Mouse (Mus musculus): ENCODE results near the gene Gfi1.

Gfi1 gene

DNA sequence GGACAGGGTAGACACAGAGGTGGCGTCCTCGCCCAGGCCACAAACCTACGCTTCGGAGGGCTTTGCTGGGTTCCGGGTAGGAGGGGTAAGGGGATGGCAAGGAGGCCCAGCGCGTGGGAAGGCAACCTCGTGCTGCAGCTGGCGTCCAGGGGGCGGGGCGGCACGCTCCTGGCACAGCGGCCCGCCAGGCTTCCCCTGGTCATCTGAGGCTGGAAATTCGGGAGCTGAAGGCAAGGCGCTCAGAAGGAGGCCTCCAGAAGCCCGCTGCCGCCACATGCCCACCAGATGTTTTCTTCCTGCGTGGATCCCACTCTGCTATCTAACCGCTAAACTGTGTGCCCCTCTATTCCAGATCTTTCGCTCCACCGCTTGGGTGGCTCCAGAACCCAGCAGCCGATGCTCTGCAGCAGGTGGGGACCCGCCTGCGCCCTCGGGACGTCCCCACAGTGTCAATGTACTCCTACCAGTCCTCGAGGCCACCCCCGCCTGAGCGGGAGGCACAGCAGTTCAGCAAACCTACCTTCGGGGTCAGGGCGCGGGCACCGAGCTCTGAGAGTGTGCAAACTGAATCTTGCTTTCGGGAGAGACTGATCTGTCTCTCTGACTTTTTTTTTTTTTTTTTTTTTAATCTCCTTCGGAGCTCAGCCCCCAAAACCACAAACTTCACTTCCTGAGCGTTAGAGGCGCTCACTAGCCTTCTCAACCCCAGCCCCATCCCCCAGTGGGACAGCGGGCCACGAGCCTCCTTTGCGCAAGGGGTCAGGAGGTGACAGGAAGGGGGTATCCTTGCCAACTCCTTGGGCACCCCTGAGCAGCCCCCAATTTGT, at the start of gene Gfi1:
Gfi1 (minus strand) TSS at position 602 of the 827 bp plus-strand sequence.
- no peak for DNase-seq (ENCODE audit: low spot score)

GRCm38 (mm10) chr5:107772049-107772448, 46.2 kb upstream of the Gfi1 start:
- DNase-seq (ENCODE audit: low spot score), result no peak

DNA sequence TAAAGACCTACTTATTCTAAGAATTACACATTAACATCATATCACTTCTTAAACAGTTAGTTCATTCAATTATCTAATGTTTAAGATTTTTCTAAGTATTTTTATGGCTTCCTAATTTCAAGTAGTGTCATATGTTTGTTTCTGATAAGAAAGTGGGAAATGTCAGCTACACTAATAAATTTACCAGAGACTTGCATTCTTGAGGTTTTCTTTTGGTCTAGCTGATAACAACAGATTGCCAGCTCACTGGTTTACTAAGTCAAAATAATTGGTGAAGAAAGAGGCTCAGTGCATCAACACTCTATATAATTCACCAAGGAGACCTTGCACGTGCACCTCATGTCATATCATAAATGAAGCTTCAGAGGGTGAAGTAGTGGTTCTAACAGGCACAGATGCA, 42.4 kb upstream of the Gfi1 start:
- no peak for DNase-seq (ENCODE audit: low spot score)

DNA sequence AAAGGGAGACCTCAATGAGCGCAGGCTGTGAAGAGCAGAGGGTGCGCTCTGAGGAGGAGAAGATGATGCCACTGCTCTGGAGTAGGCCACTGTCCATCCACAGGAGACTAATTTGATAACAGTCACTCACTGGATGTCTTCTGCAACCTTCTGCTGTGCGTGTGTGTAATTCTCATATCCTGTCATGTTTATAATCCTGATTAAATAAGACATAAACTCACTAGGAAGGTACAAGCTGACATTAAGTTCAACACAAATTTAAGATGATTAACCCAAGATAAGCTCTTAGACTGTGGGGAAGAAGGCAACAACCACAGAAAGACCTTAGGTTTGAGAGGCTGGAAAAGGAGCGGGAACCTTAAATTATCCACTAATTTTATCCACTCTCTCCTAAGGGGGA, 40.1 kb upstream of the Gfi1 start:
- no peak for DNase-seq (ENCODE audit: low spot score)

DNA sequence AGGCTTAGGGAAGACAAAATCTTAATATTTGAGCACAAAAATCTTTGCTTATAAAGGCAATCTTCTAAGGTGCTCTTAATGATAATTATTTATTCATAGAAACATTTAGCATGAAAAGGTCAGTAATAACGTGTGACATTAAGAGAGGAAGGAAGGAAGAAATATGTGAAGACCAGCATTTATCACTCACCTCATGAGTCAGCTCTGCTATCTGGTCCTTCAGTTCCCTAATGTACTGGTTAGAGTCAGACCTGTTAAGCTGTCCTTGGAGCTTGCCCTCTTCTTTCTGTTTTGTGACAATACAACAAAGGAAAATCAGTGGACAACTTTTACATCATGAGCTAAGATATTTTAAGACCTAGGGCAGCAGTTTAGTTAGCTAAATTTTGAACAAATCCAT, 38.6 kb upstream of the Gfi1 start:
- no peak for DNase-seq (ENCODE audit: low spot score)

DNA sequence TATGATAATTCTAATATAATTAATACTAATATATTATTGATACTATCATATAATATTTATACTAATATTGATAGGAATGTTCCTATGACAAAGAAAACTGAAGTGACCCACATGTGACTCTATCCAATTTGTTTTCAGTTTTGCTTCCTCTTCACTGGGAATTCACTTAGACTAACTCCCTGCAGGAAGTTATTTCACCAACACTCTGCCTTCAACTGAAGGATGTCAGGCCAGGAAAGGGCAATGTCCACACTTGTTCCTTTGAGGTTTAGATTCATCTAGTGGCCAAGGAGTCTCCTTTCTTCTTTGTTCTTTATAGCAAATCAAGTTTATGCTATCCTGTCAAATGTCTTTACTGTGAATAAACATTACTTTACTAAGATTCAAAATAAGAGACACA, 37.8 kb upstream of the Gfi1 start:
- DNase-seq (ENCODE audit: low spot score), result no peak

- DNase-seq (ENCODE audit: low spot score), result no peak
Observed at GRCm38 (mm10) chr5:107759121-107759520, 33.3 kb upstream of the Gfi1 start.

DNA sequence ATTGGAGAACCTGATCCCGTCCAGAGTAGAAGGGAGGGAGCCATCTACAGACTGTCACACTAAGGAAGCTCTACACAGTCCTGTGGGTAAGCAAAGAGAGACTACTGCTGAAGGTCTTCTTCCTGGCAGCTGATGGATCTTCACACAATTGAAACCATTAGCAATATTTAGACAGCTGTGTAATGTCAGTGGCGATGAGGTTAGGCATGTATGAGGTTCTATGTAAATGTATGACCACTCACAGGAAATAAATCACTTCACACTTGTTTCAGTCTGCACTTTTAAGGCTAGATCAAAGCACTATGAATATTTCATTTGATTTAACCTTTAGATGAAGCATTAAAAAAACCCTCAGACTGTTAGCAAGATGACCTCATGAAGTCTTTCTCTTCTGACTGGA, 30.2 kb upstream of the Gfi1 start:
- no peak for DNase-seq (ENCODE audit: low spot score)

GRCm38 (mm10) chr5:107754740-107755139, 28.9 kb upstream of the Gfi1 start:
- no peak for DNase-seq (ENCODE audit: low spot score)

DNA sequence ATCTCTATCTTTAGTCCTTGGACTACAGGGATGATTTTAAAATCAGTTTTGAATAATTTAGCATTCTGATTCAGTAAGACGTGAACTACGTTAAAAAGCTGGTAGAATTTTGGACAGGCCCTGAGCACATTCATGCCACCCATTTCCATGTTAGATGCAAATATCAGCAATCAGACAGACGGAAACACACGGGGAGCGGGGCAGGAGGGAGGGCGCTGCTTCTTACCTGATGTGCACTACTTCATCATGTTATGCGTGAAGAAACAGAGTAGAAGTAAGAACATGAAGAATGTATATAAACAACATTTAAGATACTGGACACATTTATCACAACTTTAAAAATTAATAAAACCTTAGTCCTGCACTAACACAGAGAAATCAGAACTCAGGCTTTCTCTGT, 27.8 kb upstream of the Gfi1 start:
- DNase-seq (ENCODE audit: low spot score), result no peak

GRCm38 (mm10) chr5:107749229-107749916, 23.5 kb upstream of the Gfi1 start:
- DNase-seq (ENCODE audit: low spot score), result no peak

GRCm38 (mm10) chr5:107739023-107739422, 13.2 kb upstream of the Gfi1 start:
- DNase-seq (ENCODE audit: low spot score), result no peak

- no peak for DNase-seq (ENCODE audit: low spot score)
Observed at GRCm38 (mm10) chr5:107738296-107738695, 12.5 kb upstream of the Gfi1 start.

DNA sequence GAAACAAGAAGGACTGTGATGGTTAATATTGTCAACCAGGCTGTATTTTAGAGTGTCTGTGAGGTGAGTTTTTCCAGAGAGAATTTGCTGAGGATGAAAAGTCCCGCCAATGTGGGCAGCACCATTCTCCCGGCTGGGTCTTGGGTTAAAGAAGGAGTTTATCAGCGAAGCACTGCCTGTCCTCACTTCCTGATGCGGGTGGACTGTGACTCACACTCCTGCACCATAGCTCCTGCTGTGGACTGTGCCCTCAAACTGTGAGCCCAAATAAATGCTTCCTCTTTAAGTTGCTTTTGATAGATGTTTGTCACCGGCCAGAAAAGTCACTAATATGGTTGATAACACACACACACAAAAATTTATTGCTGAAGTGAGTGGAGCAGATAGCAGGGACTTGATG, 10.3 kb upstream of the Gfi1 start:
- DNase-seq (ENCODE audit: low spot score), result no peak

GRCm38 (mm10) chr5:107731844-107732243, 6.0 kb upstream of the Gfi1 start:
- no peak for DNase-seq (ENCODE audit: low spot score)

GRCm38 (mm10) chr5:107731408-107731807, 5.6 kb upstream of the Gfi1 start:
- DNase-seq (ENCODE audit: low spot score), result no peak

DNA sequence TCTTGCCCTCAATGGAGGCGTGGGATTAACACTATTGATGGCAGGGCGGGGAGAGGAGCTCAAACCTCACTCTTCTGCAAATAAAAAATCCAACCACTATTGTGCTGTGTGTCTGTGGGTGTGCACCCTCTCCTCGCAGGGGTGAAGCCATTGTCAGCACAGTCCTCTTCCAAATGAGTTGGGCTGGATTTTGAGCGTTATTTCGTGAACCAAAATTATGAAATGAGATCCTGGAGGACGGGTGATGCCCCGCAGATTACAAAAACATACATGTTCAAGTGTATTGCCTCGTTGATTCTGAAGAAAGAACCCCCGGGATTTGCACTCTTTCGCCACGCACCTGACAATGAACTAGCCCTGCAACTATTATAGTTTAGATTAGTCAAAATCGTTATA, 1.2 kb upstream of the Gfi1 start:
- DNase-seq (ENCODE audit: low spot score), result no peak

- no peak for DNase-seq (ENCODE audit: low spot score)
Observed at GRCm38 (mm10) chr5:107726281-107727006, 608 bp upstream of the Gfi1 start.

GRCm38 (mm10) chr5:107724661-107725434, 988 bp downstream of the Gfi1 start:
- no peak for DNase-seq (ENCODE audit: low spot score)

- DNase-seq (ENCODE audit: low spot score), result no peak
Observed at GRCm38 (mm10) chr5:107723541-107724511, 2.0 kb downstream of the Gfi1 start.
